Mouse (Mus musculus): ENCODE data around the gene Tango6. TPM values are rescaled to one million over a fixed set of nuclear protein-coding genes. Genes with fewer than 3 reads are reported as not detected.
"Not testable (repeated sequence)": the region's sequence is repeated elsewhere in the genome, so short reads cannot be mapped to it uniquely, and the experiment has no call there.

Tango6 gene
- total and polyA plus RNA-seq, 2 experiments from 2014 or later: 4.0 to 7.1 TPM

GRCm38 (mm10) chr8:106870051-106870450 lies 187.2 kb downstream of the Tango6 start, which contains the start of gene Has3:
Has3 (plus strand) TSS chr8:106870242.
- Histone ChIP-seq H3K9ac (replicated peaks; ENCODE audit: low read length) (peak within 1 kb of the TSS; percentile 64), H3K9me3 (ENCODE audit: low read length) (no peaks in the 10 kb centered on the region), H3K4me2 (ENCODE audit: low read depth, low read length) (peak within 1 kb of the TSS; percentile 99), H3K4me3 (ENCODE audit: low read length) (peak within 1 kb of the TSS; percentile 69), H3K4me1 (ENCODE audit: insufficient read depth, low read length) (peaks cover 17% of the 10 kb centered on the region), H3K36me3 (ENCODE audit: insufficient read depth, low read length) (no peaks in the 10 kb centered on the region), H3K27me3 (ENCODE audit: insufficient read depth, low read length) (no peaks in the 10 kb centered on the region), H3K27ac (peak within 1 kb of the TSS; percentile 66)
- ATAC-seq (no peak), DNase-seq (ENCODE audit: low spot score) (peak; percentile 68)
- WGBS: 2% methylated on average over 18 of the region's 18 CpGs
- TF ChIP-seq CTCF (IDR thresholded peaks at IDR 0.05; ENCODE audit: low read depth): peak; percentile 21; the same call in 1 of the 2 replicates

- Histone ChIP-seq H3K4me2 (ENCODE audit: low read depth, low read length) (peak overlapping the region; percentile 99), H3K4me1 (ENCODE audit: insufficient read depth, low read length) (peaks cover 17% of the 10 kb centered on the region), H3K36me3 (ENCODE audit: insufficient read depth, low read length) (no peaks in the 10 kb centered on the region), H3K9ac (replicated peaks; ENCODE audit: low read length) (peak overlapping the region; percentile 64), H3K27me3 (ENCODE audit: insufficient read depth, low read length) (no peaks in the 10 kb centered on the region), H3K27ac (peak overlapping the region; percentile 66), H3K9me3 (ENCODE audit: low read length) (no peaks in the 10 kb centered on the region), H3K4me3 (ENCODE audit: low read length) (peak overlapping the region; percentile 69)
- DNase-seq (ENCODE audit: low spot score) (peak; percentile 77), ATAC-seq (peak; percentile 61)
- 1% methylated on average over 60 of the region's 63 CpGs for WGBS
- TF ChIP-seq CTCF (IDR thresholded peaks at IDR 0.05; ENCODE audit: low read depth): peak; percentile 52
Measured at GRCm38 (mm10) chr8:106870537-106871327, 187.9 kb downstream of the Tango6 start.

- H3K9me3 ChIP-seq (ENCODE audit: low read length): no peaks in the 10 kb centered on the region
- WGBS: under 1% methylated on average over 15 of the region's 15 CpGs
- H3K4me2 ChIP-seq (ENCODE audit: low read depth, low read length): peak overlapping the region; percentile 99
- no peak for TF ChIP-seq CTCF (IDR thresholded peaks at IDR 0.05; ENCODE audit: low read depth)
- peak; percentile 33 for DNase-seq (ENCODE audit: low spot score)
- peak overlapping the region; percentile 64 for H3K9ac ChIP-seq (replicated peaks; ENCODE audit: low read length)
- H3K36me3 ChIP-seq (ENCODE audit: insufficient read depth, low read length): no peaks in the 10 kb centered on the region
- peak; percentile 21; the same call in 1 of the 2 replicates for ATAC-seq
- H3K27me3 ChIP-seq (ENCODE audit: insufficient read depth, low read length): no peaks in the 10 kb centered on the region
- H3K4me3 ChIP-seq (ENCODE audit: low read length): peak overlapping the region; percentile 69
- peak overlapping the region; percentile 66 for H3K27ac ChIP-seq
- peaks cover 17% of the 10 kb centered on the region for H3K4me1 ChIP-seq (ENCODE audit: insufficient read depth, low read length)
Measured at GRCm38 (mm10) chr8:106871328-106871926, 188.6 kb downstream of the Tango6 start.

DNA sequence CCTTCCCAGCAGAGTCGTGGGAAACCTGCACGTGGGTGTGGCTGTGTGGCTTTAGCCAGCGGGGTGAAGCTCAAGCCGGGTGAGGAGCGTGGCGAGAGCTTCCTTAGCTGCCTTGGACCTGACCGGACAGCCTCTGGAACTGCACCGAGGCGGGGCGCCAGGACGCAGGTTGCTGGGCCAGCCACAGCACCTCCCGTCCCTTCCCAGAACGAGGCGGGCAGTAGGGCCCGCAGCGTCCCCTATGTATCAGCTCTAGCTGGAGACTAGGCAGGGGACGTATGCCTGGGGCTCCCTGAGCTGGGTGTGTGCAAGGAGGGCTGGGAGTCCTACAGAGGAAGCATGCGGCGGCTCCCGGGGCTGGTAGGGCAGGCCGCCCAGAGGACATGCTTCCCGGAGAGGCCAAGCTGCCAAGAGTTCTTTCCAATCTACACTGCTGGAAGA lies 189.1 kb downstream of the Tango6 start:
- Histone ChIP-seq H3K4me3 (ENCODE audit: low read length) (peak overlapping the region; percentile 69), H3K27me3 (ENCODE audit: insufficient read depth, low read length) (no peaks in the 10 kb centered on the region), H3K36me3 (ENCODE audit: insufficient read depth, low read length) (no peaks in the 10 kb centered on the region), H3K9ac (replicated peaks; ENCODE audit: low read length) (peak overlapping the region; percentile 64), H3K4me2 (ENCODE audit: low read depth, low read length) (peak overlapping the region; percentile 99), H3K27ac (peak overlapping the region; percentile 66), H3K9me3 (ENCODE audit: low read length) (no peaks in the 10 kb centered on the region), H3K4me1 (ENCODE audit: insufficient read depth, low read length) (peaks cover 17% of the 10 kb centered on the region)
- 0% methylated on average over 22 of the region's 22 CpGs for WGBS
- peak; percentile 59 for TF ChIP-seq CTCF (IDR thresholded peaks at IDR 0.05; ENCODE audit: low read depth)
- DNase-seq (ENCODE audit: low spot score) (peak; percentile 70), ATAC-seq (peak; percentile 73)

DNA sequence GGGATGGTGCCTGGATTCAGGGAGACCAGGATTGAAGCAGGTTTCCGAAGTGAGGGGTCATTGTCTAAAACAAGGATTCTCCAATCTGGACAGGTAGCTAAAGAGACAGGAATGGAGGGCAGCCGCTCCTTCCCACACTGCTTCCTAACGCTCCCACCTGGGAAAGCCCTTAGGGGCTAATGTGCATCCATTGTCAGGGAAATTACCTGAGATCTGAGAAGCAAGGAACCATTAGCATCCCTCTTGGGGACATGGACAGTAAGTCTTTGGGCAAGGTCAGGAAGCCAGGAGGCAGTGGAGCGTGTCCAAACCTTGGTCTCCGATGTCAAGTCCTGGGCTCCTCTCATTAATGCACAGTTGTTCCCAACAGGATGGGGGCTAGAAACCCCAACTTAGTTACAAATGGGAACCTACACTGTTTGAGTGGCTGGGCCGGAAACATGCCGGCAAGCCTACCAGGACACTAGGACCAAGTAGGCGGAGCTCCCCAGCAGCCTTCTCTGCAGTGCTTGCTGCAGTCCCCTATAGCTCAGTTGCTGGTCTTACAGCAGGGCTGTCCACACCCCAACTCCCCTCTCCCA lies 189.7 kb downstream of the Tango6 start:
- peak; percentile 18 for DNase-seq (ENCODE audit: low spot score)

DNA sequence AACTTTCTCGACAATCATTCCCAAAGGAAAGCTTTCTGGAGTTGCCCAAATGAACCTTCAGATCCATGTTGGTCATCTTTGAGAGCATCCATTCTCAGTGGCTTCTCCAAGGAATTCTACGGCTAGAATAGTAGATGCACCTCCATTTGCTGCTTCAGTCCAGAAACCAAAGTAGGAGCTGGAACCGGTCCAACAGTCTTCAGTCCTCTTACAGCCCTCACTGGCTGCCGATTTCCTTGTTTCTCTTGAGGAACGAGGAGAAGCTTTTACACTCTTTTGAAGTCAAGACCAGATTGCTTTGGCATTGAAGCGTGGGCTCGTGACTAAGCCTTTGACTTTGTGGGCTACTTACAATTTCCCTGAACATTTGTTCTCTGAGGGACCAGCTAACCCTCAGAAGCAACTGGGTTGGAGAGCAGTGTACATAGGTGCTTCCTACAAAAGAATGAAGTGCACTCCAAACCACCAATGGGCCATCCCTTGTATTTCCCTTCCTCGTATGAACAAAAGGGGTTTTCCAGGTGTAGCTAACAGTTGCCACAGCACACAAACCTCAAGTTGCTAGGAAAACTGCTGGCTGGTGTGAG lies 197.3 kb downstream of the Tango6 start:
- peak; percentile 18 for DNase-seq (ENCODE audit: low spot score)
- Histone ChIP-seq H3K36me3 (ENCODE audit: insufficient read depth, low read length) (peaks cover 28% of the 10 kb centered on the region), H3K27ac (no peak overlapping the region), H3K27me3 (ENCODE audit: insufficient read depth, low read length) (no peaks in the 10 kb centered on the region), H3K4me3 (ENCODE audit: low read length) (no peak overlapping the region), H3K4me1 (ENCODE audit: insufficient read depth, low read length) (no peaks in the 10 kb centered on the region), H3K9me3 (ENCODE audit: low read length) (no peaks in the 10 kb centered on the region), H3K4me2 (ENCODE audit: low read depth, low read length) (no peak overlapping the region), H3K9ac (replicated peaks; ENCODE audit: low read length) (no peak overlapping the region)
- ATAC-seq: no peak
- TF ChIP-seq CTCF (IDR thresholded peaks at IDR 0.05; ENCODE audit: low read depth): no peak
- 83% methylated on average over 8 of the region's 8 CpGs for WGBS

More for the DNA sequence above, 189.7 kb downstream of the Tango6 start:
- WGBS: 16% methylated on average over 8 of the region's 8 CpGs
- Histone ChIP-seq H3K9ac (replicated peaks; ENCODE audit: low read length) (peak overlapping the region; percentile 64), H3K4me3 (ENCODE audit: low read length) (peak overlapping the region; percentile 69), H3K4me1 (ENCODE audit: insufficient read depth, low read length) (peaks cover 17% of the 10 kb centered on the region), H3K4me2 (ENCODE audit: low read depth, low read length) (peak overlapping the region; percentile 99), H3K36me3 (ENCODE audit: insufficient read depth, low read length) (0 out of 2 replicates have a peak, but pooled peaks cover 4% of the 10 kb centered on the region), H3K27me3 (ENCODE audit: insufficient read depth, low read length) (no peaks in the 10 kb centered on the region), H3K9me3 (ENCODE audit: low read length) (no peaks in the 10 kb centered on the region), H3K27ac (peak overlapping the region; percentile 66)
- no peak for ATAC-seq
- TF ChIP-seq CTCF (IDR thresholded peaks at IDR 0.05; ENCODE audit: low read depth): no peak

- not testable (repeated sequence) for H3K4me1 ChIP-seq (ENCODE audit: insufficient read depth, low read length); H3K9me3 ChIP-seq (ENCODE audit: low read length); H3K9ac ChIP-seq (replicated peaks; ENCODE audit: low read length); H3K27me3 ChIP-seq (ENCODE audit: insufficient read depth, low read length); H3K4me3 ChIP-seq (ENCODE audit: low read length); ATAC-seq; H3K4me2 ChIP-seq (ENCODE audit: low read depth, low read length); DNase-seq (ENCODE audit: low spot score); H3K27ac ChIP-seq
- 92% methylated on average over 11 of the region's 11 CpGs for WGBS
- peaks cover 30% of the 10 kb centered on the region for H3K36me3 ChIP-seq (ENCODE audit: insufficient read depth, low read length)
Measured at GRCm38 (mm10) chr8:106884094-106884493, 201.2 kb downstream of the Tango6 start.

DNA sequence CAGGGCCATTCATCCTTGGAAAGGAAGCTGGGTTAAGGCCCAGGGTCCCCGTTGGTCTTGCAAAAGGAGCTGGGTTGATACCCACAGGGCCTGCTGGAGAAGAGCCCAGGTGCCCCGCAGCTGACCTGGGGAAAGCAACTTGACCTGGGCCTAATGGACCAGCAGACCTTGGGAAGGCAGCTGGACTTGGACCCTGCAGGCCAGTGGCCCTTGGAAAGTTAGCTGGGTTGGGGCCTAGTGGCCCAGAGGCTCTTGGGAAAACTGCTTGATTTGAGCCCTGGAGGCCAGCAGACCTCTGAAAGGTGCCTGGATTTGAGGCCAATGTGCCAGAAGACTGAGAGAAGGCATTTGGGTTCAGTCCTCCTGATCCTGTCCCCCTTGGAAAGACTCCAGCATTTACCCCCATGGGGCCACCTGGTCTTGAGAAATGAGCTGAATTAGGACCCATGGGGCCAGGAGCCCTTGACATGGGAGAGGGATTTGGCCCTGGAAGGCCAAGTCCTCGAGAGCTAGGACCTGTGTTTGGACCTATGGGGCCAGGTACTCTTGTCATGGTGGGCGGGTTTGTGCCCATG lies 202.0 kb downstream of the Tango6 start:
- H3K4me1 ChIP-seq (ENCODE audit: insufficient read depth, low read length); H3K9ac ChIP-seq (replicated peaks; ENCODE audit: low read length); H3K9me3 ChIP-seq (ENCODE audit: low read length); H3K27ac ChIP-seq; DNase-seq (ENCODE audit: low spot score); H3K27me3 ChIP-seq (ENCODE audit: insufficient read depth, low read length); H3K4me3 ChIP-seq (ENCODE audit: low read length); ATAC-seq; H3K4me2 ChIP-seq (ENCODE audit: low read depth, low read length): not testable (repeated sequence)
- peaks cover 29% of the 10 kb centered on the region for H3K36me3 ChIP-seq (ENCODE audit: insufficient read depth, low read length)
- 87% methylated on average over 4 of the region's 4 CpGs for WGBS

All from hindbrain, postnatal 0 days (tissue).